Mouse (Mus musculus): ENCODE measurements around the gene 4930503B20Rik.

4930503B20Rik gene

DNA sequence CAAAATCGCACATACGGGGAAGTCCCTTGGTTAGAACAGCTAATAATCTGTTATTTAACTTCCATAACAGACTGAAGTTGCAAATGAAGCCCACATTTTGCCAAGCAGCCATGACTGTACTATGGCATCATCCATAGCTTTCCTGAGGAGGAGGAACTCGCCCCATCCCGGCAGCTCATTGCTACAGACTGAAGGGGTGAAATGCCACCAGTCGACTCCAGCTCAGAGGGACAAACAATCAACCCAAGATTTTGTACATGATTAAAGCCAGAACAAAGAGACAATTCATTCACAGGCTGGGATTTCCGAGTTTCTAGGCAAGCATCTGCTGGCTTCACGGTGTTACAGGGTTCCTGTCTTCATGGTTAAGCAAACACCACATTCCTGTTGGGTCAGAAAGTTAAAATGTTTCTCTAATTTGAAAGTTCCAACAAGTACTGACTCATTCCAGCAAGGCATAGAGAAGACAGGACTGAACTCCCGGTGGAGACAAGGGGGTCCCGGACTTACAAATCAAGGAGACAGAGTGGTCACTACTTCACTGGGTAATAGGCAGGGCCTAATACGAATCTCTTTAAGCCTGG, 1.7 kb downstream of the 4930503B20Rik start:
- DNase-seq: no peak

DNA sequence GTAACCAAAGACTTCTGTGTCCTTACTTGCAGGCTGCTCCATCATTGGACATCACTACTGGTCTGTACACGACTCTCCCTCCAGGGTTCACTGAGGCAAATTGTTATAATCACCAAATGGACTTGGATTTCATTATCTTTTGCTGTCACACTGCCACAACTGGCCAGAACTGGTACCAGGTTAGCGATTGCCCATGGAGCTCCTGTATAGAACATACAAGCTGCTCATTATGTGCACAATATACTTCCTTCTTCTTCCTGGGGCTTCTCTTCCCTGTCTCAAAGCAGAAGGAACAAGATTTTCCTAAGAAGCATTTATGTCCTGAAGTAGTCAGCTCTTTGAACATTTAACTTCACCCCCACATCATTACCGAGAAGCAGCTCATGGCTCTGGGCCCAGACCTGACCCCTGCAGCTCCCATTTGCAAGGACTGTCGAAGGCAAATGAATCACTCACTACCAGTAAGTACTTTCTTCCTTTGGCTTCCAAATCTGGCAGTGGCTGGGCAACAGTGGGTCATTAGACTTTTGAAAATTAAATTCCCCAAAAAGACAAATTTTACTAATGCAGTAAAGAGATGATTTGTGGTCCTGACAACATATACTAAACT, 9.2 kb downstream of the 4930503B20Rik start:
- no peak for DNase-seq

DNA sequence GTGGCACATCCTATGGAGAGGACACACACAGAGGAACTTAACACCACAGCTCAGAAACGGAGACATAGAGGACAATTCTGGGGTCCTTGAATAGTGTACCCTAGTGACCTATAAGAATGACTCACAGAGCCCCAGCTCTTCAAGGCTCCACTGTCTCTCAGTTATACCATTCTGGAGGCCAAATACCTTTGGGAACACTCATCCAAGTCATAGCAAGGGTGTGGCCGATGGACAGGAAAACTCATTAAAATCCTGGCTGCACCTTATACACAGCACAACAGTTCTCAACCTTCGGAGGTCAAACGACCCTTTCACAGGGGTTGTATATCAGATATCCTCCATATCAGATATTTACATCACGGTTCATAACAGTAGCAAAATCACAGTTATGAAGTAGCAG, 18.6 kb downstream of the 4930503B20Rik start:
- no peak for DNase-seq

DNA sequence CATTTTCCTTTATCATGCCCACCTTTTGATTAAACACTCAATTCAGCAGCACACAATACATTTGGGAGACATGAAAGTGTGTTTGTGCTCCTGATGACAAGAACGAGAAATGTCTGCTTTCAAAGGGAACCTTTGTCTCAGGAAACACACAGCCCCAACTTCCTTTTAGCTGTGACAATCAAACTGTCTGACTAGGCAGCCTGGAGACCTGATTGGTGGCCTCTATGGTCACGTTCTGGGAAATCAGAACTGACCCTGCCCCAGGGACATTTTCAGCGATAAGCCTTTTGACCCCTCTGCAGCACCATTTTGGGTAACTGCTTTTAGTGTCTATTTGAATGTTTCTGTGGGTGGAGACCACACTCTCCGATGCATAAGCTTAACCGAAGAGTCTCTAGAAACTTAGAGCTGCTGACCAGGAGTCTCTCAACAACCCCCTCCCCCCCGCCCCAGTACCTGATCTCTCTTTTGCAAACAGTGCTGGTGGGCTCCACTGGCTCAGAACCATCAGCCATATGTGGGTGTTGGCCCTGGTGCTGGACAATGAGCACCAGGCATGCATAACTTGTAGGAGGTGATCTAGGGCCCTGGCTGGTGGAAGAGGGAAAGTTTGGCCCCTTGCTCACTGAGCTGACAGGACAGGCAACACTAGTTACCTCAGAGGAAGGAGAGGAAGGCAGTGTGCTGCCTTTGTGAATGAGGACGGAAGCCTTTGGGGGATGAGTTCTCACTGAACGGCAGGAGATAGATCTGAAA, 22.7 kb downstream of the 4930503B20Rik start:
- no peak for DNase-seq

DNA sequence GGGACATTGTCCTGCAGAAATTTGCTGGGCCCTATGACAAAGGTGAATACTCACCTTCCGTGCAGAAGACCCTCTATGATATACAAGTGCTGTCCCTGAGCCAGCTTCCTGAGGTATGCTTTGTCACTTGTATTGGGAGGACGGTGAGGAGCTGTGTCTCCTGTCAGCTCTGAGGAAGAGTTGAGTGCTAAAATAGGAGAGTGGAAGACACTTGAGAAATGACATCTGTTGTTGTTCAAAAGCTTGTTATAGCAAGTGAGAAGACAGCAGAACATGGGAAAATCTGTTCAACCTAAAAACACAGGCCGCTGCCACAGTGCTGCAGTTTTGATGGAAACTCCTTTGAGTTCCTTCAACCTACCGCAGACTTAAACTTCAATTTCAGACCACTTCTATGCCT, 25.4 kb downstream of the 4930503B20Rik start:
- DNase-seq: no peak

DNA sequence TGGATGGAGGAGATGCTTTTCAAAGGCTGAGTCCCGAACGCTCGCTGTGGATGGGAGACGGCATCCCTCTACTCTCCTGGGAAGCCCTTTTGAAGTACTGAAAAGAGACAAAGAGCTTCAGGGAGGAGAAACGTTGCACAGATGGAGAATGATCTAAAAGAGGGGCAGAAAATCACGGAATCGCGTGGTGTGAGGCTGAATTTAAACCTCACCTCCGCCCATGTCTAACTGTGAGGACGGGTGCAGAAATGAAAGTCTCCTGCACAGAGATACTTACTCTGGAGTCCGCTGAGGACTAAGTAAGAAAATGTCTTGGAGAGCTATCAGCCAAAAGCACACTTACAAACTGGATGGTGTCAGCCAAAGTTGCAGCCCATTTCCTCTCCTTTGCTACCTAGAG, 29.2 kb downstream of the 4930503B20Rik start:
- peak; percentile 16 for DNase-seq

DNA sequence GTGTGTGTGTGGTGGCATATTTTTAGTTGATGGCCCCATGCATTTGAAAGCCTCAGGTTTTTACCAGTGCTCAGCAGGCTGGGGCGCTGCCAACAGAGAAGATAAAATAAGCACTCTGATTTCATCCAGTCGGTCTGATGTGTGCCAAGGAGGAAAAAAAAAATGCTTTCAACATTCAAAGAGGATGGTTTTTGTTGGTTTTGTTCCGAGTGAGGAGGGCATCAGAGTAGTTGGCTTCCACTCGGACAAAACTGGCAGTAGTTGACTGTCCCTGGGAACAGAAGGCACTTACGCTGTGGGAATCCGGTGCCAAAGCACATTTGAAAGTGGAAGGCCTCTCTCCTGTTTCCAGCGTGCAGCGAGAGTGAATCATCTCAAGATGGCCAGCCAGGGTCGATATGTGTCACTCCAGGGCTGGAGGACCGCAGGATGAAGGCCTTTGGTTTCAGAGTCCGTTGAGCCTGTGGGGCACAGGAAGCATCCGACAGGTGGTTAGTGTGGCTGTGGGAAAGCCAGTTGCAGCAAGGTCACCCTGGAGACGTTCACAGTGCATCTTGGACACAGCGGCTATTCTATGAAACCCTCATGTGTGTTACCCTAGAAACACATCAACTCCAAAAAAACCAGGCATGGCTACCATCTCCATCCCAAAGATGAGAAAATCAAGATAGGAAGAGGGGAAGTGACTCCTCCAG, 30.4 kb downstream of the 4930503B20Rik start:
- DNase-seq: peak; percentile 86

DNA sequence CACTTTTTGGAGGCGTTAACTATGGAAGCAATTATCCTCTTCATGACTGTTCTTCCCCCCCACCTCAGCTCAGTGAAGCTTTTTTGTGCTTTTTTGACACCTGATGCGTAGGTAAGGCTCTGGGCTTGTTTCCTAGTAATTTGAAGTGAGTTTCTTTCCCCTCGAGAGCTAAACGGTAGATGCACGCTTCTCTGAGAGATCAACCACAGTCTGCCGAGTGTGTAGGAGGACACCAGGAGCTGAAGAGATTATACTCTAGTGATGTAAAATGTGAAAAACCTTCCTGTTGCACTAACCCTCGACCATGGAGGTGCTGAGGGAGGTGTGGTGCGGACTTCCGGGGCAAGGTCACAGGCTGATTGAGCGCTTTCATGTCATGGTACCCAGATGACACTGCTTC, 31.0 kb downstream of the 4930503B20Rik start:
- no peak for DNase-seq

DNA sequence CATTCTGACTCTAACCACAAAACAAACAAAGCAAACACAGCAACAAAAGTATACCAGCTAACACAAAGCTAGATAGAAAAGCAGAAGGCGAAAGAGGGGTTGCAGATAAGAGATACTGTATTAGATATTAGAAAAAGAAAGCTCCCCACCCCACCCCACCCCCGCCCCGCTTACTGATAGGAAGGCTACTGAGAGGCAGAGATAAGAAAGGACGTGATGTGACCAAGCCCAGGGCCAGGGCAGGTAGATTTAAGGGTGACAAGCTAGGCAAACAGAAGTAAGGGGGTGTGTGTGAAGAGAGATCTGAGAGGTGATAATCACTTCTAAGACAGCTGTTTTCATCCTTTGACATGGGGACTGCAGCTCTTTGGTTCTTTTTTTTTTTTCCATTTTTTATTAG, 32.8 kb downstream of the 4930503B20Rik start:
- DNase-seq: no peak

DNA sequence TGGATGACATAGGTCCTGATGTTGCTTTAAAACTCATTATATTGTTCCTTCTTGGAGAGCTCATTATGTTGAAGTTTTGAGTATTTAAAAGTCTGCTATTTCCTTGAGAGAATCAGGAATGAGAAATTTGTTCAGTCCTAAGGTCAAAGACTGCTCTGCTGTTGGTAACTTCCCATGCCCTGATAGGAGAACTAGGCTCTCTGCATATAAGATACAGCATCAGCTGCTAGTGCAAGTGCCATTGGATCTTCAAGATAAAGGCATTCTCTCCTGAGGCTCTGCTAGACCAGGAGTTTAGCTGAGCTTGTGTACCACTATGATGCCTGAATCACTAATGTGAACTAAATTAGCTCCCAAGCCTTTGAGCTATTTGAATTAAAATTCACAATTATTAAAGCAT, 33.2 kb downstream of the 4930503B20Rik start:
- no peak for DNase-seq

DNA sequence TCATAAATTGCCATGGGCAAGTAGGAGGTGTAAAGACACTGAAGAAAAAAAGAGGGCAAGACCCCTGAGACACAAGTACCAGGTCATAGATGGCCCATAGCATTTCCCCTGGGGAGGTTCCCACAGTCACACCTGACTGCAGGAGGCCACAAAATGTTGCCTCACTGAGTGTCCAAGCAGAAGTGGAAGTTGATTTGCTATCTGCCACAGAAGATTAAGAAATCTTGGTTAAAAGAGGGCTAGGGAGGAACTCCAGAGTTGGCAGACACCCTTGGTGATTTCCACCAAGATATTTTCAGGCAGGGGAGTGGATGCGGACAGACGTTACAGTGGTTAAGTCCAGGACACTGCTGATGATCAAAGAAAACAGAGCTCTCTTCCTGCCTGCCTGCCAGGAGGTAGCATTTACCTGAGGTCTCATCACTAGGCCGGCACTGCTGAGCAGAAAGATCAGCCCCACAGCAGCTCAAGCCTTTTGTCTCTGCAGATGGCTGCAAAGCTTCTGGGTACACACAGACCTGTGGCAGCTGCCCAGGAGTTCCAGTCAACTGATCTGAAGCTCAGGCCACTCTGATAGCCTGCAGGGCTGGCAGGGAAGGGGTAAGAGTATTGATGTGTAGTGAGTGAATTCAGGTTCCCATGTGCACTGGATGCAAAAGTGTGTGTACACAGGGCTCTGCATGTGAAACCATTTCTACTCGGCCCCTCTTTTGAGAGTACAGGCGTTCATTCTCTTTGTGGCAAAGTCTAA, 34.4 kb downstream of the 4930503B20Rik start:
- DNase-seq: no peak

DNA sequence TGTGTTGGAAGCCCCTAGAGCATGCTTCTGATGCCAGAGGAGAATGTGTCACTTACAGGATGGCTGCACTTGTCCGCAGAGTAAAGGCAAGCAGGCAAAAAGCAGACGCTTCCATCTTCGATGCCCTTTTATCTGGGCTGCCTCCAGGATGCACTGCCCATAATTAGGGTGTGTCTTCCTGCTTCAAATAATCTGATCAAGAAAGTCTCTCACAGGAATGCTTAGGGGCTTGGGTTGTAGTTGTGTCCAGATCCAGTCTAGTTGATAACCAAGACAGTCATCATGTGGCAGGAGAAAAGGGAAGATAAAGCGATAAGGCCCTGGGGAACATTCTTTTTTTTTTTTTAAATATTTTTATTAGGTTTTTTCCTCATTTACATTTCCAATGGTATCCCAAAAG, 35.6 kb downstream of the 4930503B20Rik start, which contains the start of gene Dnase2b:
Gene Dnase2b (minus strand): TSS at position 101 of the 400 bp plus-strand sequence.
- DNase-seq: no peak

DNA sequence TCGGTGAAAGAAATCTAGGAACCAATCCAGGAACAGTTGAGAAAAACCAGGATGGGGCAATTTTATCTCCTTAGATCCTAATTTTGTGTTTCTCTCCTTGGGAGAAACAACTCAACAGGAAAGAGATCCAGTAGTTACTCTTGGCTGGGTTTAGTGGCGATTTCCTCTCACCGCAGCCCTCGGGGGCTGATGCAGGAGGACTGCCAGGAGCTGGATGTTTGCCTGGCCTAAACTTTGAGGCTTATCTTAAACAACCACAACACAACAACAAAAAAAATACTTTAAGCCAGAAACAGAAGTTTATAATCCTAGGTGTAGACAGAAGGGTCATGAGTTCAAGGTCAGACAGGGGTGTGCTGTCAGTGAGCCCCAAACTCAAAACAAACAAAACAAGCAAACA, 39.3 kb downstream of the 4930503B20Rik start:
- no peak for DNase-seq

DNA sequence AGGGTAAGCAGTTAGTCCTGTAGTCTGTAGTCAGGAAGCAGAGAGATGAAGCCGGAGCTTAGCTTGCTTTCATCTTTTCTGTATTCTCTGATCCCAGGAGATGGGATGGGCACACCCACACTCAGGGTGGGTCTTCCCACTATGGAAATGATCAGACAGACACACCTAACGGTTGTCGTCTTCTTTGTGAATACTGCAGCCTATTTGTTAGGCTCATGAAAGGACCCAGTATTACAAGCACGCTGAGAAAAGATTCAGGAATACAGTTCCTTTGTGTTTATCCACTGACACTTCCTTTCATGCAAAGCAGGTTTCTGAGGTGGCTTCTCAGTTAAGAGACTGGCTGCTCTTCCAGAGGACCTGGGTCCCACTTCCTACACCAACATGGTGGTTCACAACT, 39.9 kb downstream of the 4930503B20Rik start:
- no peak for DNase-seq

DNA sequence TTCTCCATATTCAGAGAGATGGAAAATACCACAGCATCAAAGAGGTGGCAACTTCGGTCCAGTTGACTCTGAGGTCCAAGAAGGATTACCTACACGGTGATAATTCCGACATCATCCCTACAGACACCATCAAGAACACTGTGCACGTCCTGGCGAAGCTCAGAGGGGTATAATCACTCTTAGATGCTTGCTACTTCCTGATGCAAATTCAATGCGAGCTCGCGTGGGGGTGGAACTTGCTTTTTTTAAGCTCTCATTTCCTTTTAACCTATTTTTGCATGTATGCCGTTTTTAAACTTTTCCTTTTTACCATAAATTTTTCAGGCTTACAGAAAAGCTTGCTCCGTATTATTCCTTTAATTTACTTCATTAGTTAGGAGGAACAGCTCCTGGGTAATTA, 40.8 kb downstream of the 4930503B20Rik start:
- peak; percentile 40 for DNase-seq

DNA sequence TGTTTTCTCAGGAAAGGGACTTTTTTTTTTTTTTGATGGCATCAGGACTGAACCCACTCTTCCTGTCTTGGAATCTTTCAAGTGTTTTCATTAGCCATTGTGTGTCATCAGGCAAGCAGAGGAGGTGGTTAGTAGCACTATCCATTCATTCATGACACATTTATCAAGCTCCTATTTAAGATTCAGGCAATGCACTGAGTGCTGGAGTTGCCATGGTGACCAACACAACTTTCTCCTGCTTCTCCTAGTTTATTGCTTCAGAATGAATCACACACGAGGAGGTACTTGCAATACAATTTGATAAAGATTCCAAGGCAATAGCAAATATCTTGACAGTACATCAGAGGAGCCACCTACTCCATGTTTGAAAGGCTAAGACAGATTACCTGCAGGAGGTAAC, 43.7 kb downstream of the 4930503B20Rik start:
- peak; percentile 23 for DNase-seq

DNA sequence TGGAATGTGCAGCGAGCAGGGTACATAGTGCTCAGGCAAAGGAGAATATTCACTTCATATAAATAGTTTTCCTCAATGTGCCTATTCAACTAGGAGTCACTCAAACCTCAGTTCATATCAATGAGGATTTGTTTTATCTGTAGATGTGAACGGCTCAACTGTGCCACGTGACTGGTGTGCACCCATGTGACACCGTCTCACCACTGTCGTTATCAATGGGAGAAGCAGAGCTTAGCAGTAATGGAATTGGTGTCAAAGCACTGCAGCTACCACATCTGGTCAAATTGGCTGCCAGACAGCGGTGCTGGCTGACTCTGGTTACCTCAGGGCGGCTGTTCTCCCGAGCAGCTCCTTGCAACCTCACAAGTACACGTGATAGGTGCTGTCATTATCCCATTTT, 46.5 kb downstream of the 4930503B20Rik start:
- DNase-seq: no peak

DNA sequence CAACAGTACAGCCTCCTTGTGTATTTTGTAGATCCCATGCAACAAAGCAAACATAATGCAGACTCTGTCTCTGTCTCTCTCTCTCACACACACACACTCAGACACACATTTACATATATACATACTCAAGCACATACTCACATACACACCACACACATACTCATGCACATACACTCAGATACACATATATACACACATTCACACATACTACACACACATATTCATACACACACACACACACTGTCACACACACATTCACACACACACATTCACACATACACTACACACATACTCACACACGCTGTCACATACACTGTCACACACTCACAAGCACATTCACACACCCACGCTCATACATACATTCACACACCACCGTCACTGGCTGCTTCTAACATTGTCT, 48.6 kb downstream of the 4930503B20Rik start:
- no peak for DNase-seq

DNA sequence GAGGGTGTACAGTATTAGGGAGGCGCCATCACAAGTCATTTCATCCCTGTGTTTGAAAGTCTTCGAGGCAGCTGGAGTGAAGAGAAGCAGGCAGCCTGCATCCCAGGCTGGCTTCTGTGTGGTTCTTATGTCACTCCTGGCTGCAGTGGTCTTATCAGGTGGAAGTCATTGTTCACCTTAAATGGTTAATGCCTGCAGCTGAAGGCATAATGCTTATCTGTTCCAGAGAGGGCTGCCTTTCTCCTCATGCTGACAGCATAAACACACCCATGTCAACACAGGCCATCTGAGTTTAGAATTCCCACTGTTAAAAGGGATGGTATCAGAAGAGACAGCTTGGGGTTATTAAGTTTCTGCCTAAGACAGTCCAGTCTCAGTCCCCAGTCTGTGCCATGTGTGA, 49.9 kb downstream of the 4930503B20Rik start:
- no peak for DNase-seq

DNA sequence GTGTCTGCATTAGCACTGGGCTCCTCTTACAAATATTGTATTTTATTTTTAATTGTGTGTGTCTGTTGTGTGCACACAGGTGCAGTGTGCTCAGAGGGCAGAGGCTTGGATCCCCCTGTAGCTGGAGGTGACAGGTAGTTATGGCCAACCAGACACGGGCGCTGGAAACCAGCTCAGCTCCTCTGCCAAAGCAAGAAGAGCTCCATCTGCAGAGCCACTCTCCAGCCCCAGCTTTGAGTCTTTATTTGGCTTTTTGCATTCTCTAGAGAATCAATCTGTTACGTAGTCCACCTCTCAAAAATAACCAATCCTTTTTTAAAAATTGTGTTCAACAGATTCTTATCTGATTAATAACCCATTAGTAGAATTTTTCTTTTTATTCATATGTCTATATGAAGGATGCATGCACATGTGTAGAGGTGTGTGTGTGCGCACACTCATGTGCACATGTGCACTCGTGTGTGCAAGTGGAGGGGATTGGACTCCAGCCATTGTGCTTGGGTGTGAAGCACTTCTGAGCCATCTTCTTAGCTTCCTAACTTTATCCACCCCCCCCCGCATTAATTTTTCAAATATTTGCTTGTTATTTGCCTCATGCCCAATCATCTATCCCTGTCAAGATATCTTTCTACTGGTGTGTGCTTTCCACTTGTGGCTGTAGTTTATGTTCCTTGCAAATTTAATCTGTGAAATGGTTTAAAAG, 51.8 kb downstream of the 4930503B20Rik start:
- DNase-seq: peak; percentile 20

DNA sequence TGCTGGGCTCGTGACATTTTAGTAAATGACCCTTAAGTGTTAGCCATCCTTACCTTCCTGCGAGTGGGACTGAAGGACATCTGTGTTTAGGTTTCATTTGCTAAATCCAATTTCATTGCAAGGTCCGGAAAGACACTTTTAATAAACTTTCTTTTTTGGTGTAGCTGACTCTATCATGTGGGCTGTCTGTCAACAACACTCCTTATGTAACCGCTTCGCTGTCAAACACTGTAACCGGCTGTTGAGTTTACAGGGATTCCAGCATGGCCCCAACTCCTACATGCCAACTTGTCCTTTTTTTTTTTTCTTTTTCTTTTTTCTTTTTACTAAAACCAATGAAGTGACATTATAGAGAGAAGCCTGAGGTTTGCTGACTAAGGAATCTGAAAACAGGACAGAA, 52.7 kb downstream of the 4930503B20Rik start:
- no peak for DNase-seq

DNA sequence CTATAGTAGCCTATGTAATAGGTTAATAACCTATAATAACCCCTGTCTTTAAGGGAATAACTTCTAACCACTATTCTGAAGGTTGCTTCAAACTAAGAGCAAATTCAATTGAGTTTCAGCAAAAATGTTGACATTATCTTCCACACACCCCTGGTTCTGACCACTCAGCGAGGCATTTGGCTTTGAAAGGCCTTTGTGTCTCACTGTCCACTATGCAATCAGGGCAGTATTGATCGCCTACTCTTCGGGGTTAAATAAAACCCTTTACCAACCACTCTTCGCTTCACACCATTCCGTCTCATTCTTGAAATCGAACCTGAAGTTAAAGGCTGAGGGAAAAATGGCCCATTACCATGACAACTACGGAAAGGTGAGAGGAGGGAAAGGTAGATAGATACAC, 54.3 kb downstream of the 4930503B20Rik start:
- DNase-seq: no peak

Data from right cerebral cortex, postnatal 14 days (tissue).